Mouse (Mus musculus) kidney, embryonic 14.5 days (tissue): ENCODE results near the gene Sh3kbp1. TPM values are rescaled to one million over a fixed set of nuclear protein-coding genes. Genes with fewer than 3 reads are reported as not detected.

Experiments
- ATAC-seq: fragments of 200-750 bp; cut with Nextera tagmentation; 2 replicates; pipeline ENCODE4 v1.8.0; 2017; ENCODE audit warnings: moderate number of reproducible peaks, mild to moderate bottlenecking, moderate TSS enrichment, moderate library complexity; ENCODE audit not compliant: low FRiP score, low TSS enrichment
- H3K27ac ChIP-seq: fragments of 300-500 bp; sonication (generic); 2 replicates; pipeline ENCODE4 v1.5.1; 2014; ENCODE audit warnings: low read depth, mild to moderate bottlenecking, low read length, moderate library complexity, mixed read lengths
- H3K27me3 ChIP-seq: fragments of 300-500 bp; sonication (generic); 2 replicates; pipeline ENCODE4 v1.6.1; 2014; ENCODE audit warnings: mild to moderate bottlenecking, low read length; ENCODE audit not compliant: control insufficient read depth, insufficient read depth
- H3K36me3 ChIP-seq: fragments of 300-500 bp; sonication (generic); 2 replicates; pipeline ENCODE4 v1.6.1; 2014; ENCODE audit warnings: low read length, mixed read lengths; ENCODE audit not compliant: control insufficient read depth, insufficient read depth
- H3K4me1 ChIP-seq: fragments of 300-500 bp; sonication (generic); 2 replicates; pipeline ENCODE4 v1.6.1; 2014; ENCODE audit warnings: low read length, mixed read lengths; ENCODE audit not compliant: control insufficient read depth, insufficient read depth
- H3K4me2 ChIP-seq: fragments of 300-500 bp; sonication (generic); replicated peaks from 2 replicates; pipeline ENCODE4 v1.6.1; 2014; ENCODE audit warnings: low read depth, mild to moderate bottlenecking, low read length
- H3K4me3 ChIP-seq: fragments of 300-500 bp; sonication (generic); 2 replicates; pipeline ENCODE4 v1.5.1; 2014; ENCODE audit warnings: mild to moderate bottlenecking, low read length
- H3K9ac ChIP-seq: fragments of 300-500 bp; sonication (generic); 2 replicates; pipeline ENCODE4 v1.6.1; 2014; ENCODE audit warnings: low read depth, mild to moderate bottlenecking, low read length, moderate library complexity
- H3K9me3 ChIP-seq: fragments of 300-500 bp; sonication (generic); 2 replicates; pipeline ENCODE4 v1.6.1; 2016; ENCODE audit warnings: low read length; ENCODE audit not compliant: control insufficient read depth
- WGBS: fragments of 180-500 bp; shearing (Covaris S2); extraction: QIAGEN DNeasy Blood & Tissue Kit; methylation state at CpG from one replicate; pipeline ENCODE4 v1.1.7; 2014; 5-methylcytosine and 5-hydroxymethylcytosine counted together
- polyA plus RNA-seq: library from polyadenylated mRNA; unstranded; fragments of >200 nt; fragmentation: Nextera tagmentation; extraction: Ambion mirVana; gene quantifications from 2 replicates; pipeline ENCODE4 v1.2.1, GENCODE M21; 2014

Gene Sh3kbp1
- polyA plus RNA-seq, 1 experiment from 2014 or later, result 41.5 TPM

DNA sequence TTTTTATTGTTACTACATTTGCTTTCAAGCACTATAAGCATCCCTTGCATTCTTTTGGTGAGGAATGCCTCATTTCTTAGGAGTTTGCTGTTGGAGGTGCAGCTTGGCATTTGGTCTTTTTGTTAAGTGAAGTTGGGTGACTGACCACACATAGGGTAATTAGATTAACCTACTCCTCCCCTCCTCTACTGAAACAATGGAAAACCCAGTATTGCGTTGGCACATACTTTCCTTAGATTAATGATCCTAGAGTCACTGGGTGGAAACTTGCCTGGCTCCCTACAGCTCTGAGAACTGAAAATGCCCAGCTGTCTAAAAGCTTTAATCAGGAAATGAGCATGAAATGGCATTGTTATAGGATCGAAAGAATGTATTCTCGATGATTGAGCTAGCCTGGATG is 117.5 kb downstream of the Sh3kbp1 start:
- Histone ChIP-seq H3K27ac (no peak overlapping the region), H3K9me3 (no peaks in the 10 kb centered on the region), H3K4me2 (no peak overlapping the region), H3K4me1 (no peaks in the 10 kb centered on the region), H3K36me3 (no peaks in the 10 kb centered on the region), H3K27me3 (no peaks in the 10 kb centered on the region; the same call in 1 of the 2 replicates), H3K4me3 (no peak overlapping the region), H3K9ac (no peak overlapping the region)
- no peak for ATAC-seq
- WGBS, result 55% methylated on average over 3 of the region's 3 CpGs

- no peaks in the 10 kb centered on the region for H3K4me1 ChIP-seq
- WGBS, result 79% methylated on average over 1 of the region's 1 CpGs
- no peak overlapping the region for H3K4me3 ChIP-seq
- H3K27ac ChIP-seq, result no peak overlapping the region
- no peak overlapping the region for H3K4me2 ChIP-seq
- ATAC-seq, result no peak
- H3K27me3 ChIP-seq, result no peaks in the 10 kb centered on the region
- no peaks in the 10 kb centered on the region for H3K9me3 ChIP-seq
- H3K36me3 ChIP-seq, result no peaks in the 10 kb centered on the region
- H3K9ac ChIP-seq, result no peak overlapping the region
Measured at GRCm38 (mm10) chrX:159751834-159752233, 124.8 kb downstream of the Sh3kbp1 start.

- no peaks in the 10 kb centered on the region for H3K27me3 ChIP-seq
- H3K9ac ChIP-seq, result no peak overlapping the region
- H3K4me1 ChIP-seq, result no peaks in the 10 kb centered on the region
- no peak for ATAC-seq
- H3K36me3 ChIP-seq, result no peaks in the 10 kb centered on the region
- no peak overlapping the region for H3K4me3 ChIP-seq
- H3K27ac ChIP-seq, result no peak overlapping the region
- no peak overlapping the region for H3K4me2 ChIP-seq
- H3K9me3 ChIP-seq, result no peaks in the 10 kb centered on the region
Measured at GRCm38 (mm10) chrX:159756261-159756660, 129.2 kb downstream of the Sh3kbp1 start.

DNA sequence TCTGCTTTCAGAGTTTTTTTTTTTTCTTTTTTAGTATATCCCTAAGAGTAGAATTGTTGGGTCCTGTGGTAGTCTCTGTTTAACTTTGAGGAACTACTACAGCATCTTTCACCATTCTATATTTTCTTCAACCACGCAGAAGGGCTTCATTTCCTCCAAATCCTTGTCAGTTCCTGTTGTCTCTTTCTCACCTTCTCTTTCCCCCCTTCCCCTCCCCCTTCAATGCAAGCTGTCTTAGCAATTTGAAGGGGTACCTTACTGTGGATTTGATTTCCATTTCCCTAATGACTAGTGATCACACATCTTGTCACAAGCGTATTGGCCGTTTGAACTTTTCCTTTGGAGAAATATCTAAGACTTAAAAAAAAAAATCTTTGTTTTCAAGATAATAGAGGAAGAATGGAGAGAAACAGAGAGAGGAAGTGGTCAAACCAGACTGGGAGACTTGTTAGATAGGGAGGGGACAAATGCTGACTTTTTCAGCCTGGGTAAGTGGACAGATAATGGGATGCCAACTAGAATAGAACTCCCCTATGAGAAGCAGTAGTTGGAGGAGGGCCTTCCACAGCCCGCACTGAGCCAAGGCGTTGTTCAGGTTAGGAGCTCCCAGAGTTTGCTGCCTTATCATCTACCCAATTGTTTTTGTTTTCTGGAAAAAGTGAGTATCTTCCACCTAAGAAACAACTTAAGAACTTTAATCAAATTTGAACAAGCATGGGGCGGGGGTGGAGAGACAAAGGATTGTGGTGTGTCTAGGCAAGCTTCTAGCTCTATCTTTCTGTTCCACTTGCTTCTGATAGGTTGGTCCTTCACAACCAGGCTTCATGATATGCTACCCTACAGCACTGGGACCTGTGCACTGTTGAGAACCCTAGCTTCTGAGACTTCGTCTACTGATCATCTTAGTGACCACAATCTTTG is 130.1 kb downstream of the Sh3kbp1 start:
- no peak overlapping the region for H3K4me2 ChIP-seq
- 90% methylated on average over 7 of the region's 7 CpGs for WGBS
- no peak for ATAC-seq
- no peaks in the 10 kb centered on the region for H3K4me1 ChIP-seq
- no peaks in the 10 kb centered on the region for H3K9me3 ChIP-seq
- no peaks in the 10 kb centered on the region for H3K27me3 ChIP-seq
- no peak overlapping the region for H3K9ac ChIP-seq
- H3K27ac ChIP-seq, result no peak overlapping the region
- H3K4me3 ChIP-seq, result no peak overlapping the region
- H3K36me3 ChIP-seq, result no peaks in the 10 kb centered on the region

- Histone ChIP-seq H3K9me3 (no peaks in the 10 kb centered on the region), H3K4me2 (no peak overlapping the region), H3K4me3 (no peak overlapping the region), H3K4me1 (no peaks in the 10 kb centered on the region), H3K9ac (no peak overlapping the region), H3K36me3 (no peaks in the 10 kb centered on the region), H3K27ac (no peak overlapping the region), H3K27me3 (no peaks in the 10 kb centered on the region)
- WGBS, result 88% methylated on average over 5 of the region's 5 CpGs
- ATAC-seq, result no peak
Measured at GRCm38 (mm10) chrX:159757854-159758540, 130.9 kb downstream of the Sh3kbp1 start.

- no peaks in the 10 kb centered on the region for H3K27me3 ChIP-seq
- no peaks in the 10 kb centered on the region for H3K4me1 ChIP-seq
- no peaks in the 10 kb centered on the region for H3K36me3 ChIP-seq
- H3K4me3 ChIP-seq, result no peak overlapping the region
- no peak overlapping the region for H3K27ac ChIP-seq
- H3K9me3 ChIP-seq, result no peaks in the 10 kb centered on the region
- ATAC-seq, result no peak
- H3K9ac ChIP-seq, result no peak overlapping the region
- WGBS, result 78% methylated on average over 3 of the region's 3 CpGs
- H3K4me2 ChIP-seq, result no peak overlapping the region
Measured at GRCm38 (mm10) chrX:159763801-159764200, 136.7 kb downstream of the Sh3kbp1 start.

- H3K36me3 ChIP-seq, result no peaks in the 10 kb centered on the region
- no peak overlapping the region for H3K4me3 ChIP-seq
- no peaks in the 10 kb centered on the region for H3K9me3 ChIP-seq
- H3K9ac ChIP-seq, result no peak overlapping the region
- WGBS, result 38% methylated on average over 1 of the region's 1 CpGs
- H3K27ac ChIP-seq, result no peak overlapping the region
- no peak for ATAC-seq
- H3K27me3 ChIP-seq, result no peaks in the 10 kb centered on the region
- no peak overlapping the region for H3K4me2 ChIP-seq
- H3K4me1 ChIP-seq, result no peaks in the 10 kb centered on the region
Measured at GRCm38 (mm10) chrX:159765850-159766249, 138.8 kb downstream of the Sh3kbp1 start.

- H3K4me3 ChIP-seq, result no peak overlapping the region
- WGBS, result 62% methylated on average over 2 of the region's 2 CpGs
- H3K27ac ChIP-seq, result no peak overlapping the region
- H3K27me3 ChIP-seq, result no peaks in the 10 kb centered on the region
- no peaks in the 10 kb centered on the region for H3K9me3 ChIP-seq
- no peak for ATAC-seq
- no peaks in the 10 kb centered on the region for H3K36me3 ChIP-seq
- no peak overlapping the region for H3K4me2 ChIP-seq
- no peaks in the 10 kb centered on the region for H3K4me1 ChIP-seq
- no peak overlapping the region for H3K9ac ChIP-seq
Measured at GRCm38 (mm10) chrX:159769005-159769404, 141.9 kb downstream of the Sh3kbp1 start.

DNA sequence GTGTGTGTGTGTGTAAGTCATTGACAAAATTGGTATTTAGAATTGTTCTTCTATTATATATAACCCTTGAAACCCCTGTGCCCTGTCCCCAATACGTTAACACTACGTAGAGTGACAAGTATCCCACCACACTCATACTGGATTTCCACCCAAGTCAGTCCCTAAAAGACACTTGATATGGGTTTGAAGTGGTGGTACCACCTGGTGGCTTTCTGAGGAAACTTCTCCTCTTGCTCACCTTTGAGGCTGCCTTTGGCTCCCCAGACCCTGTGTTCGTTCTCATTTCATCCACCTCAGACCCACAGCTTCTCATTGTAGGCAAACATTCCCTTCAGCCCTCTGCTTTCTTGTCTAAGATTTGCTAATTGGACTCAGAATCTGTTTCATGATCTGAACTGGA is 142.7 kb downstream of the Sh3kbp1 start:
- H3K27me3 ChIP-seq, result no peaks in the 10 kb centered on the region
- H3K4me2 ChIP-seq, result no peak overlapping the region
- WGBS, result 87% methylated on average over 3 of the region's 3 CpGs
- H3K9me3 ChIP-seq, result no peaks in the 10 kb centered on the region
- no peak overlapping the region for H3K27ac ChIP-seq
- H3K4me3 ChIP-seq, result no peak overlapping the region
- no peak overlapping the region for H3K9ac ChIP-seq
- no peaks in the 10 kb centered on the region for H3K36me3 ChIP-seq
- H3K4me1 ChIP-seq, result no peaks in the 10 kb centered on the region
- ATAC-seq, result no peak
